17 mouse cellular contexts compared by ENCODE assay signal in genomic region chr2:128079316-128079715, GRCm38 (mm10). TPM values are rescaled to one million over a fixed set of nuclear protein-coding genes. Genes with fewer than 3 reads are reported as not detected.
DNase-seq lines count a peak whose midpoint lies in the region; ATAC-seq lines count a peak whose summit lies in the region.
"Had no signal": no experiment of that assay in that cellular context is flagged by ENCODE, and none has a peak within 500 bp of the region (broad histone marks: within the 10 kb centered on the region; RNA-seq: fewer than 3 reads in every experiment).

No protein-coding gene starts in this region.

- no peak overlapping the region for H3K4me3 ChIP-seq in forebrain, embryonic 15.5 days
- H3K4me3 ChIP-seq in forebrain, embryonic 12.5 days (replicated peaks) = no peak overlapping the region
- no peak overlapping the region for H3K4me3 ChIP-seq in hindbrain, embryonic 15.5 days
- no peak overlapping the region for H3K4me3 ChIP-seq in hindbrain, embryonic 12.5 days
- H3K4me3 ChIP-seq in limb, embryonic 10.5 days = no peak overlapping the region
- no peak overlapping the region for H3K4me3 ChIP-seq in neural tube, embryonic 15.5 days (replicated peaks)
- H3K4me3 ChIP-seq: embryonic facial prominence, embryonic 15.5 days; kidney, embryonic 15.5 days; limb, embryonic 15.5 days; megakaryocyte, embryonic 14.5 days had no signal

- H3K9me3 ChIP-seq in forebrain, embryonic 15.5 days = no peaks in the 10 kb centered on the region
- no peaks in the 10 kb centered on the region for H3K9me3 ChIP-seq in forebrain, embryonic 12.5 days
- no peaks in the 10 kb centered on the region for H3K9me3 ChIP-seq in hindbrain, embryonic 15.5 days
- no peaks in the 10 kb centered on the region for H3K9me3 ChIP-seq in hindbrain, embryonic 12.5 days (replicated peaks)
- H3K9me3 ChIP-seq in limb, embryonic 10.5 days (replicated peaks) = no peaks in the 10 kb centered on the region
- H3K9me3 ChIP-seq in neural tube, embryonic 15.5 days (replicated peaks) = no peaks in the 10 kb centered on the region
- H3K9me3 ChIP-seq: embryonic facial prominence, embryonic 15.5 days; kidney, embryonic 15.5 days; limb, embryonic 15.5 days; megakaryocyte, embryonic 14.5 days had no signal

- 28% methylated on average over 6 of the region's 6 CpGs for WGBS in forebrain, embryonic 15.5 days
- 51% methylated on average over 6 of the region's 6 CpGs for WGBS in forebrain, embryonic 12.5 days
- WGBS in hindbrain, embryonic 15.5 days = 40% methylated on average over 6 of the region's 6 CpGs
- 64% methylated on average over 6 of the region's 6 CpGs for WGBS in hindbrain, embryonic 12.5 days
- 76% methylated on average over 6 of the region's 6 CpGs for WGBS in limb, embryonic 10.5 days
- WGBS in neural tube, embryonic 15.5 days = 47% methylated on average over 6 of the region's 6 CpGs

- H3K4me2 ChIP-seq in forebrain, embryonic 15.5 days (replicated peaks) = 0 out of 2 replicates have a peak overlapping the region, but pooled peaks have one; percentile 6
- H3K4me2 ChIP-seq in forebrain, embryonic 12.5 days = no peak overlapping the region
- peak overlapping the region; percentile 26 for H3K4me2 ChIP-seq in hindbrain, embryonic 15.5 days
- H3K4me2 ChIP-seq in hindbrain, embryonic 12.5 days (replicated peaks) = no peak overlapping the region
- H3K4me2 ChIP-seq in neural tube, embryonic 15.5 days = peak overlapping the region; percentile 32
- H3K4me2 ChIP-seq: embryonic facial prominence, embryonic 15.5 days; heart, embryonic 11.5 days; kidney, embryonic 15.5 days; limb, embryonic 15.5 days; lung, embryonic 14.5 days had no signal

- DNase-seq in limb, embryonic 10.5 days (ENCODE audit: low spot score) = peak; percentile 10
- no peak for DNase-seq in right cerebral cortex, postnatal 36 days (ENCODE audit: low spot score in 2 of 2)
- DNase-seq: cerebellum, adult 9-10 months; layer of hippocampus, postnatal 36 days had no signal

- no peak for ATAC-seq in forebrain, embryonic 15.5 days (replicated peaks)
- ATAC-seq in forebrain, embryonic 12.5 days (ENCODE audit: low FRiP score) = no peak
- ATAC-seq in hindbrain, embryonic 15.5 days (ENCODE audit: low FRiP score, low read depth) = peak; percentile 54; the same call in 1 of the 2 replicates
- no peak for ATAC-seq in hindbrain, embryonic 12.5 days (ENCODE audit: low FRiP score)
- ATAC-seq in neural tube, embryonic 15.5 days (ENCODE audit: low FRiP score) = peak; percentile 70

- H3K36me3 ChIP-seq in forebrain, embryonic 15.5 days = no peaks in the 10 kb centered on the region
- no peaks in the 10 kb centered on the region for H3K36me3 ChIP-seq in forebrain, embryonic 12.5 days (replicated peaks)
- H3K36me3 ChIP-seq in hindbrain, embryonic 15.5 days = no peaks in the 10 kb centered on the region
- no peaks in the 10 kb centered on the region for H3K36me3 ChIP-seq in hindbrain, embryonic 12.5 days
- no peaks in the 10 kb centered on the region for H3K36me3 ChIP-seq in limb, embryonic 10.5 days
- no peaks in the 10 kb centered on the region for H3K36me3 ChIP-seq in neural tube, embryonic 15.5 days
- H3K36me3 ChIP-seq: embryonic facial prominence, embryonic 15.5 days; kidney, embryonic 15.5 days; limb, embryonic 15.5 days had no signal

- H3K4me1 ChIP-seq in forebrain, embryonic 15.5 days = no peaks in the 10 kb centered on the region; the same call in 1 of the 2 replicates
- H3K4me1 ChIP-seq in forebrain, embryonic 12.5 days = no peaks in the 10 kb centered on the region
- peaks cover 10% of the 10 kb centered on the region for H3K4me1 ChIP-seq in hindbrain, embryonic 15.5 days (replicated peaks)
- peaks cover 7% of the 10 kb centered on the region for H3K4me1 ChIP-seq in hindbrain, embryonic 12.5 days
- peaks cover 11% of the 10 kb centered on the region for H3K4me1 ChIP-seq in limb, embryonic 10.5 days
- peaks cover 13% of the 10 kb centered on the region for H3K4me1 ChIP-seq in neural tube, embryonic 15.5 days

- no peak overlapping the region for H3K9ac ChIP-seq in forebrain, embryonic 15.5 days (replicated peaks)
- no peak overlapping the region for H3K9ac ChIP-seq in forebrain, embryonic 12.5 days
- H3K9ac ChIP-seq in hindbrain, embryonic 15.5 days = no peak overlapping the region
- H3K9ac ChIP-seq in hindbrain, embryonic 12.5 days = no peak overlapping the region
- H3K9ac ChIP-seq in neural tube, embryonic 15.5 days (replicated peaks) = no peak overlapping the region
- H3K9ac ChIP-seq: embryonic facial prominence, embryonic 15.5 days; kidney, embryonic 15.5 days; limb, embryonic 15.5 days; liver, embryonic 14.5 days; lung, embryonic 14.5 days had no signal

- H3K27me3 ChIP-seq in forebrain, embryonic 15.5 days = no peaks in the 10 kb centered on the region
- H3K27me3 ChIP-seq in forebrain, embryonic 12.5 days = peaks cover 5% of the 10 kb centered on the region; the same call in 1 of the 2 replicates
- no peaks in the 10 kb centered on the region for H3K27me3 ChIP-seq in hindbrain, embryonic 15.5 days
- peaks cover 3% of the 10 kb centered on the region; the same call in 1 of the 2 replicates for H3K27me3 ChIP-seq in hindbrain, embryonic 12.5 days
- no peaks in the 10 kb centered on the region for H3K27me3 ChIP-seq in limb, embryonic 10.5 days (ENCODE audit: low read depth, poor library complexity, severe bottlenecking)
- H3K27me3 ChIP-seq in neural tube, embryonic 15.5 days (replicated peaks) = 0 out of 2 replicates have a peak, but pooled peaks cover 2% of the 10 kb centered on the region
- H3K27me3 ChIP-seq: limb, embryonic 15.5 days had no signal

- no peak overlapping the region for H3K27ac ChIP-seq in forebrain, embryonic 15.5 days (replicated peaks)
- H3K27ac ChIP-seq in forebrain, embryonic 12.5 days = no peak overlapping the region
- peak overlapping the region; percentile 65 for H3K27ac ChIP-seq in hindbrain, embryonic 15.5 days (replicated peaks)
- no peak overlapping the region for H3K27ac ChIP-seq in hindbrain, embryonic 12.5 days
- no peak overlapping the region for H3K27ac ChIP-seq in limb, embryonic 10.5 days
- peak overlapping the region; percentile 56 for H3K27ac ChIP-seq in neural tube, embryonic 15.5 days (replicated peaks)
- H3K27ac ChIP-seq: embryonic facial prominence, embryonic 15.5 days; kidney, embryonic 15.5 days; limb, embryonic 15.5 days; liver, embryonic 14.5 days; stomach, postnatal 0 days had no signal

RNA-seq across cellular contexts. Expression of gene Bcl2l11, which starts 46.5 kb away (rescaled TPM):
- 11.8 and 12.0 TPM in 2 replicates for polyA plus RNA-seq in forebrain, embryonic 15.5 days (2015; fragmentation: Nextera tagmentation; extraction: Ambion mirVana)
- polyA plus RNA-seq in forebrain, embryonic 12.5 days (2016; fragmentation: Nextera tagmentation; extraction: Ambion mirVana) = 18.8 and 19.6 TPM in 2 replicates
- polyA plus RNA-seq in hindbrain, embryonic 15.5 days (2015; fragmentation: Nextera tagmentation; extraction: Ambion mirVana) = 12.7 and 13.4 TPM in 2 replicates
- polyA plus RNA-seq in hindbrain, embryonic 12.5 days (2016; fragmentation: Nextera tagmentation; extraction: Ambion mirVana) = 26.3 and 30.5 TPM in 2 replicates
- 28.4 and 35.9 TPM in 2 replicates for polyA plus RNA-seq in limb, embryonic 10.5 days (2016; fragmentation: Nextera tagmentation; extraction: Ambion mirVana)
- 10.1 and 11.8 TPM in 2 replicates for polyA plus RNA-seq in neural tube, embryonic 15.5 days (2015; fragmentation: Nextera tagmentation; extraction: Ambion mirVana)

Comparison
In these comparisons a context has a peak if more than half of its experiments do, and no peak if none do; other contexts are left out.
1. ATAC-seq: peak in hindbrain, embryonic 15.5 days (single experiment) and neural tube, embryonic 15.5 days (single experiment); none in forebrain, embryonic 15.5 days (single experiment), forebrain, embryonic 12.5 days (single experiment) and hindbrain, embryonic 12.5 days (single experiment).
2. H3K27ac ChIP-seq: peak in hindbrain, embryonic 15.5 days (single experiment) and neural tube, embryonic 15.5 days (single experiment); none in forebrain, embryonic 15.5 days (single experiment), forebrain, embryonic 12.5 days (single experiment), hindbrain, embryonic 12.5 days (single experiment) and limb, embryonic 10.5 days (single experiment).
3. H3K4me2 ChIP-seq: peak in forebrain, embryonic 15.5 days (single experiment), hindbrain, embryonic 15.5 days (single experiment) and neural tube, embryonic 15.5 days (single experiment); none in forebrain, embryonic 12.5 days (single experiment) and hindbrain, embryonic 12.5 days (single experiment).